Comparison of ENCODE assay signal across 8 mouse cellular contexts in the genomic region with DNA sequence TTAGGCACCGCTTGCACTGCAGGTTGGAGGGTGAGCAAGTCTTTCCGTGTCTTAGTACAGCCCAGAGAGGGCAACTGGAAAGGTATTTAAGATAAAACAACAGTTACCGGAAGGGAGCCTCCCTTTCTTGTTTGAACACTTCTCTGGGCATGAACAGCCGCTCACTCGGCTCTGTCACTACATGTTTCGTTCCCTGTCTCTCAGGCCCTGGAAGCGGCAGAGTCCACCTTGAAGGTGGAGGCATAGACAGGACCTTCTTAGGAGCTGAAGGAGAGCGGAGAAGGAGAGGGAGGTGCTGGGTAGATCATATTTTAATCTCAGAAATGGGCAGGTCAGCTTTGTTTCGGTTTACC. TPM values are rescaled to one million over a fixed set of nuclear protein-coding genes. Genes with fewer than 3 reads are reported as not detected.
DNase-seq lines count a peak whose midpoint lies in the region; ATAC-seq lines count a peak whose summit lies in the region.

No protein-coding gene starts in this region.

- H3K4me2 ChIP-seq in heart, embryonic 13.5 days: peak overlapping the region; percentile 87
- H3K4me2 ChIP-seq in embryonic facial prominence, embryonic 14.5 days (ENCODE audit: low read depth, low read length): peak overlapping the region; percentile 20
- H3K4me2 ChIP-seq in liver, embryonic 15.5 days: peak overlapping the region; percentile 14

- 0 out of 2 replicates have a peak overlapping the region, but pooled peaks have one; percentile 47 for H3K9ac ChIP-seq in heart, embryonic 13.5 days
- H3K9ac ChIP-seq in embryonic facial prominence, embryonic 14.5 days (ENCODE audit: low read depth, low read length): no peak overlapping the region; the same call in 1 of the 2 replicates
- H3K9ac ChIP-seq in liver, embryonic 15.5 days: no peak overlapping the region

- intact Hi-C loops in heart, postnatal 10 days (cut with DNase I): loop anchor here (5.0 kb wide), 1 partner anchor 35 kb away; no protein-coding TSS in a partner anchor

- DNase-seq in heart, postnatal 10 days: no peak
- DNase-seq in CD4-positive helper T cell, adult 2 months (ENCODE audit: low read depth, low spot score): peak; percentile 70
- peak; percentile 30 for DNase-seq in embryonic facial prominence, embryonic 14.5 days (ENCODE audit: low spot score)
- DNase-seq in B cell, adult 2 months: no peak
- no peak for DNase-seq in layer of hippocampus, postnatal 25 days (ENCODE audit: extremely low spot score in 1 of 2, low spot score in 1 of 2)
- DNase-seq in c-Kit-positive CD71-positive TER-119-positive erythroid progenitor cells, embryonic 14.5 days (ENCODE audit: low spot score): no peak

- peaks cover 48% of the 10 kb centered on the region for H3K4me1 ChIP-seq in heart, embryonic 13.5 days
- peaks cover 32% of the 10 kb centered on the region for H3K4me1 ChIP-seq in embryonic facial prominence, embryonic 14.5 days (ENCODE audit: control insufficient read depth, insufficient read depth, low read length)
- H3K4me1 ChIP-seq in liver, embryonic 15.5 days (replicated peaks): peaks cover 45% of the 10 kb centered on the region

- H3K4me3 ChIP-seq in heart, embryonic 13.5 days: peak overlapping the region; percentile 4; the same call in 1 of the 2 replicates
- H3K4me3 ChIP-seq in embryonic facial prominence, embryonic 14.5 days (ENCODE audit: low read depth, low read length): no peak overlapping the region
- no peak overlapping the region; the same call in 1 of the 2 replicates for H3K4me3 ChIP-seq in liver, embryonic 15.5 days (replicated peaks)

- no peaks in the 10 kb centered on the region for H3K27me3 ChIP-seq in heart, embryonic 13.5 days (replicated peaks)
- no peaks in the 10 kb centered on the region for H3K27me3 ChIP-seq in embryonic facial prominence, embryonic 14.5 days (replicated peaks; ENCODE audit: control insufficient read depth, insufficient read depth, low read length)
- H3K27me3 ChIP-seq in liver, embryonic 15.5 days: peaks cover 36% of the 10 kb centered on the region

- H3K36me3 ChIP-seq in heart, embryonic 13.5 days: peaks cover 5% of the 10 kb centered on the region
- no peaks in the 10 kb centered on the region for H3K36me3 ChIP-seq in embryonic facial prominence, embryonic 14.5 days (ENCODE audit: control insufficient read depth, insufficient read depth, low read length)
- H3K36me3 ChIP-seq in liver, embryonic 15.5 days (replicated peaks): no peaks in the 10 kb centered on the region

- H3K9me3 ChIP-seq in heart, embryonic 13.5 days: no peaks in the 10 kb centered on the region
- H3K9me3 ChIP-seq in embryonic facial prominence, embryonic 14.5 days (ENCODE audit: control insufficient read depth, low read length): no peaks in the 10 kb centered on the region
- H3K9me3 ChIP-seq in liver, embryonic 15.5 days (replicated peaks): no peaks in the 10 kb centered on the region

- no peak for ATAC-seq in heart, embryonic 13.5 days (ENCODE audit: extremely low read depth, insufficient number of reproducible peaks, low FRiP score, low TSS enrichment)
- no peak for ATAC-seq in embryonic facial prominence, embryonic 14.5 days (ENCODE audit: low read depth)
- no peak for ATAC-seq in liver, embryonic 15.5 days (ENCODE audit: insufficient read depth)

- H3K27ac ChIP-seq in heart, embryonic 13.5 days (replicated peaks): peak overlapping the region; percentile 33; the same call in 1 of the 2 replicates
- peak overlapping the region; percentile 50 for H3K27ac ChIP-seq in embryonic facial prominence, embryonic 14.5 days (replicated peaks; ENCODE audit: low read depth, low read length)
- H3K27ac ChIP-seq in liver, embryonic 15.5 days (replicated peaks): no peak overlapping the region

- WGBS in heart, embryonic 13.5 days: 56% methylated on average over 9 of the region's 9 CpGs
- WGBS in embryonic facial prominence, embryonic 14.5 days: 76% methylated on average over 9 of the region's 9 CpGs
- 40% methylated on average over 9 of the region's 9 CpGs for WGBS in liver, embryonic 15.5 days (ENCODE audit: insufficient replicate concordance)

RNA-seq across cellular contexts. Expression of a gene that starts 3.6 kb away (rescaled TPM):
- polyA plus RNA-seq in heart, embryonic 13.5 days (2015; fragmentation: Nextera tagmentation; extraction: Ambion mirVana): 10.6 and 11.3 TPM in 2 replicates
- total RNA-seq in heart, postnatal 10 days (2021): 10 to 100 TPM; 32.3 to 34.3 TPM
- polyA plus RNA-seq in embryonic facial prominence, embryonic 14.5 days (2014; fragmentation: Nextera tagmentation; extraction: Ambion mirVana): 14.9 and 15.3 TPM in 2 replicates
- polyA plus RNA-seq in liver, embryonic 15.5 days (2015; fragmentation: Nextera tagmentation; extraction: Ambion mirVana): 2.4 and 2.5 TPM in 2 replicates
- total RNA-seq in layer of hippocampus, postnatal 25 days (2021): 10 to 100 TPM; 52.5 to 54.3 TPM

Comparison
In these comparisons a context has a peak if more than half of its experiments do, and no peak if none do; other contexts are left out.
1. H3K4me2 ChIP-seq: peak in every context shown above with its lines; median percentile 87 in heart, embryonic 13.5 days; 20 in embryonic facial prominence, embryonic 14.5 days; 14 in liver, embryonic 15.5 days.
2. DNase-seq: peak in CD4-positive helper T cell, adult 2 months (single experiment) and embryonic facial prominence, embryonic 14.5 days (single experiment); none in heart, postnatal 10 days (0 of 2), B cell, adult 2 months (0 of 2), layer of hippocampus, postnatal 25 days (0 of 2) and c-Kit-positive CD71-positive TER-119-positive erythroid progenitor cells, embryonic 14.5 days (single experiment).